Mouse (Mus musculus) splenic B cell, adult 2 months (primary cell): Measurements from ENCODE around the gene Selenoo.

Experiments
- DNase-seq: peaks from one replicate; pipeline ENCODE4 v3.0.0-alpha.2; 2011; ENCODE audit warnings: low read depth, low spot score
- H3K27me3 ChIP-seq: 2 replicates; pipeline ENCODE4 v1.6.1; 2012; ENCODE audit warnings: mild to moderate bottlenecking, low read length, moderate library complexity, mixed read lengths; ENCODE audit not compliant: control insufficient read depth, poor library complexity, insufficient read depth, severe bottlenecking
- H3K36me3 ChIP-seq: 2 replicates; pipeline ENCODE4 v1.6.1; 2012; ENCODE audit warnings: mild to moderate bottlenecking, low read length, moderate library complexity, mixed read lengths; ENCODE audit not compliant: control insufficient read depth, poor library complexity, insufficient read depth, severe bottlenecking

Selenoo gene

DNA sequence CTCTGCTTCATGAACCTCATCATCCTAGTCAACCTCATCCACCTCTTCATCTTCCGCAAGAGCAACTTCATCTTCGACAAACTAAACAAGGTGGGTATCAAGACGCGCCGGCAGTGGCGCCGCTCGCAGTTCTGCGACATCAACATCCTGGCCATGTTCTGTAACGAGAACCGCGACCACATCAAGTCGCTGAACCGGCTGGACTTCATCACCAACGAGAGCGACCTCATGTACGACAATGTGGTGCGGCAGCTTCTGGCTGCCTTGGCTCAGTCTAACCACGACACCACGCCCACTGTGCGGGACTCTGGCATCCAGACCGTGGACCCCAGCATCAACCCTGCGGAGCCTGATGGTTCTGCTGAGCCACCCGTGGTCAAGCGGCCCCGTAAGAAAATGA, 20.7 kb upstream of the Selenoo start:
- DNase-seq, result no peak
- no peaks in the 10 kb centered on the region for H3K36me3 ChIP-seq
- no peaks in the 10 kb centered on the region; the same call in 1 of the 2 replicates for H3K27me3 ChIP-seq

GRCm38 (mm10) chr15:89069336-89069840, 19.5 kb upstream of the Selenoo start:
- Histone ChIP-seq H3K36me3 (no peaks in the 10 kb centered on the region), H3K27me3 (no peaks in the 10 kb centered on the region; the same call in 1 of the 2 replicates)
- DNase-seq, result no peak

GRCm38 (mm10) chr15:89070606-89071005, 18.3 kb upstream of the Selenoo start:
- Histone ChIP-seq H3K27me3 (no peaks in the 10 kb centered on the region; the same call in 1 of the 2 replicates), H3K36me3 (no peaks in the 10 kb centered on the region)
- DNase-seq, result no peak

GRCm38 (mm10) chr15:89073993-89074603, 14.8 kb upstream of the Selenoo start:
- Histone ChIP-seq H3K36me3 (no peaks in the 10 kb centered on the region), H3K27me3 (no peaks in the 10 kb centered on the region)
- no peak for DNase-seq

DNA sequence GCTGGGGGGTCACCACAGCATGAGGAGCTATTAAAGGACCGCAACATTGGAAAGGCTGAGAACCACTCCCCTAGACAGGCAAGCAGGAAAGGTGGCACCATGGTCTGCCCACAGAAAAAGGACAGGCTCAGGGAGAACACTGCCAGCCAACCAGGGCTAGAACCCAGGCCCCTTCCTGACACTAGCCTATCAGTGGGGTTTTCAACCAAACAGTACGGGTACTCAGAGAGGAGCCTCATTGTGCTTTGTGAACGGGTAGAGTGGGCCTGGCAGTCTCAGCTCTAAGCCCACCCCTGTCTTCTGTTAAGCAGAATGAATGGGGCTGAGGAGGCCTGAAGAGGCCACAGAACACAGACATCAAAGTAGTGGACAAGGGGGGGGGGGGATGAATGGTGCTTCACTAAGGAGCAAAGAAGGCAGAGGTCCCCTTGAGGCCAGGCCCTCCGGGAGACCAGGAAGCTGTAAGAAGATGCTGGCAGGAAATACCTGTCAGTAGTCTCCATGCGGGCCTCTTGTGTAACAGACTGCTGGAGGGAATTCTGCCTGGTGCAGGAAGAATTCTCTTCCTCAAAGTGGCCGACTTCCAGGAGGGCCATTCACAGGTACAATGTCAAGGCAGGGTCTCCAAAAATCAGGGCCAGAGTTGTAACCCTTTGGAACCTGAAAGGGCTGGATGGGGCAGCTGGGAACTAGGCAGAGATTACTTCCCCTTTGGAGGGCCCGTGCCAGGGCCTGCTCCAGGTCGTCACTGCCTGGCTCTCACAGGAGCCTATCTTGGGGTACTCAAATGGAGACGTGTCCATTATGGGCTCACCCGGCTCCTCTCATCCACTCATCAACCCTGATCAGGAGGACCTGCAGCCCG, 14.0 kb upstream of the Selenoo start, which contains the start of gene Trabd:
Trabd (plus strand) TSS at position 512 of the 865 bp plus-strand sequence.
- no peak for DNase-seq
- H3K27me3 ChIP-seq, result no peaks in the 10 kb centered on the region
- peaks cover 2% of the 10 kb centered on the region; the same call in 1 of the 2 replicates for H3K36me3 ChIP-seq

GRCm38 (mm10) chr15:89075478-89076147, 13.3 kb upstream of the Selenoo start:
- no peaks in the 10 kb centered on the region for H3K27me3 ChIP-seq
- H3K36me3 ChIP-seq, result peaks cover 2% of the 10 kb centered on the region; the same call in 1 of the 2 replicates
- DNase-seq, result peak; percentile 90

GRCm38 (mm10) chr15:89076156-89076731, 12.6 kb upstream of the Selenoo start:
- H3K27me3 ChIP-seq, result no peaks in the 10 kb centered on the region

GRCm38 (mm10) chr15:89078208-89078836, 10.6 kb upstream of the Selenoo start:
- H3K36me3 ChIP-seq, result peaks cover 5% of the 10 kb centered on the region
- DNase-seq, result peak; percentile 85
- H3K27me3 ChIP-seq, result no peaks in the 10 kb centered on the region

More at GRCm38 (mm10) chr15:89076156-89076731, 12.6 kb upstream of the Selenoo start:
- DNase-seq, result peak; percentile 31
- peaks cover 2% of the 10 kb centered on the region; the same call in 1 of the 2 replicates for H3K36me3 ChIP-seq

DNA sequence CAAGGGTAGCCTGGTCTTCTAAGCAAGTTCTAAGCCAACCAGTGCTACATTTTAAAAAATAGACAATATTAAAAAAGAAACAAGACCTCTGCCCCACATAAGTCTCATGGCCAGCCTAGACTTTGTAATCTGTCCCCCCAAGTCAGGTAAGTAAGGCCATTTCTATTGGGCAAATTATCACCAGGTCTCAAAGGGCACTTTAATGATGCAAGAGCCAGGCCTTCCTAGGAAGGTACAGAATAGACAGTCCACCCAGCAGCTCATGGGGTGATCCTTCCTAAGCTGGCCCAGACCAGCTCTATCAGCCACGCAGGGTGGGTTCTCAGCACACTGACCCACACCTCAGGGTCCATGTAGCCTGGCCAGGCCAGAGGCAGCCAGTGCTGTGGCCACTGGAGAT, 5.0 kb upstream of the Selenoo start:
- no peak for DNase-seq
- H3K36me3 ChIP-seq, result peaks cover 11% of the 10 kb centered on the region
- H3K27me3 ChIP-seq, result no peaks in the 10 kb centered on the region

DNA sequence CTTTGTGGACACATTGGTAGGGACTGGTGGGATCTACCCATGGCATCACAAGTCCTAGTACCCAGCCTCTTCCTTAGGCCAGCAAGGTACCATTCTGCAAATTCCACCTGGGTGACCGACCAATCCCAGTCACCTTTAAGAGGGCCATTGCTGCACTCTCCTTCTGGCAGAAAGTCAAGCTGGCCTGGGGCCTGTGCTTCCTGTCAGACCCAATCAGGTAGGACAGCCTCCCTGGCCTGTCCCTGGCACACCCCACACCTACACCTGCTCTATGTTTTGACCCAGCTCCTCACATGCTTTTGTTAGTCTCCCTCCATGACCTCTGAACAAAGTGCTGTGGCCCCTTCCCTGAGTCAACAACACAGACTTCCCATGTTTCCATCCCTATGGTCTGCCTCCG, 4.1 kb upstream of the Selenoo start:
- Histone ChIP-seq H3K36me3 (peaks cover 10% of the 10 kb centered on the region), H3K27me3 (no peaks in the 10 kb centered on the region)
- DNase-seq, result no peak

DNA sequence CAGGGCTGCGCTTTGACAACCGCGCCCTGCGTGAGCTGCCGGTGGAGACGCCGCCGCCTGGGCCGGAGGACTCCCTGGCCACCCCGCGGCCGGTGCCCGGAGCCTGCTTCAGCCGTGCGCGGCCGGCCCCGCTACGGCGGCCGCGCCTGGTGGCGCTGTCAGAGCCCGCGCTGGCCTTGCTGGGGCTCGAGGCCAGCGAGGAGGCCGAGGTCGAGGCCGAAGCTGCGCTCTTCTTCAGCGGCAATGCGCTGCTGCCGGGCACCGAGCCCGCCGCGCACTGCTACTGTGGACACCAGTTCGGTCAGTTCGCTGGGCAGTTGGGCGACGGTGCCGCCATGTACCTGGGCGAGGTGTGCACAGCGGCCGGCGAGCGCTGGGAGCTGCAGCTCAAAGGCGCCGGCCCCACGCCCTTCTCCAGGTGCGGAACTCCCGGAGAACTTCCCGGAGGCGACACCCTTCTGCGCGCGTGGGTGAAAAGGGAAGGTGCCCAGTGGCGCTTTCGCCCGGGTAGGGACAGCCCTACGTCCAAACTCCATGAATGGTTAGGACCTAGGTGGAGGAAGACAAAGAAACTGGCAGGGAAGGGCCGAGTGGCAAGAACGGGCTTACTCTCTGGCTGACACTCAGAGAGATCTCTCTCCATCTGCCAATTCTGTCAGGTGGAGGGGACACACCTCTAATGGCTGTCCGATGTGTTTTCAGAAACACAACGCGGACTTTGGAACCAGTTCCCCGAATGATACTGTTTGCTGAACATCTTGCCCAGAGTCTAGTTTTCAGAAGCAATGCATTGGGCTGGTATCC, 566 bp downstream of the Selenoo start:
- H3K27me3 ChIP-seq, result no peaks in the 10 kb centered on the region
- DNase-seq, result no peak
- H3K36me3 ChIP-seq, result peaks cover 4% of the 10 kb centered on the region

GRCm38 (mm10) chr15:89090662-89091061, 1.8 kb downstream of the Selenoo start:
- Histone ChIP-seq H3K36me3 (peaks cover 7% of the 10 kb centered on the region), H3K27me3 (no peaks in the 10 kb centered on the region)
- no peak for DNase-seq

- Histone ChIP-seq H3K36me3 (peaks cover 9% of the 10 kb centered on the region), H3K27me3 (no peaks in the 10 kb centered on the region)
- DNase-seq, result no peak
Measured at GRCm38 (mm10) chr15:89092181-89092580, 3.3 kb downstream of the Selenoo start.
